In genomic region chr6:118099311-118099802, GRCm38 (mm10) we compare ENCODE assay signal across 8 mouse cellular contexts. TPM values are rescaled to one million over a fixed set of nuclear protein-coding genes. Genes with fewer than 3 reads are reported as not detected.
DNase-seq lines count a peak whose midpoint lies in the region; ATAC-seq lines count a peak whose summit lies in the region.

No protein-coding gene starts in this region.

- H3K9me3 ChIP-seq in forebrain, embryonic 14.5 days (replicated peaks; ENCODE audit: control insufficient read depth, low read length), result no peaks in the 10 kb centered on the region
- H3K9me3 ChIP-seq in forebrain, embryonic 12.5 days, result no peaks in the 10 kb centered on the region

- no peak overlapping the region for H3K4me2 ChIP-seq in forebrain, embryonic 14.5 days (ENCODE audit: low read length)
- no peak overlapping the region for H3K4me2 ChIP-seq in forebrain, embryonic 12.5 days

- no peaks in the 10 kb centered on the region for H3K36me3 ChIP-seq in forebrain, embryonic 14.5 days (ENCODE audit: control insufficient read depth, insufficient read depth, low read length)
- H3K36me3 ChIP-seq in forebrain, embryonic 12.5 days (replicated peaks), result no peaks in the 10 kb centered on the region

- no peak overlapping the region for H3K4me3 ChIP-seq in forebrain, embryonic 14.5 days (ENCODE audit: low read depth, low read length)
- H3K4me3 ChIP-seq in forebrain, embryonic 12.5 days (replicated peaks), result no peak overlapping the region

- no peak overlapping the region for H3K27ac ChIP-seq in forebrain, embryonic 14.5 days (ENCODE audit: low read depth, low read length)
- H3K27ac ChIP-seq in forebrain, embryonic 12.5 days, result no peak overlapping the region

- no peaks in the 10 kb centered on the region for H3K4me1 ChIP-seq in forebrain, embryonic 14.5 days (ENCODE audit: control insufficient read depth, insufficient read depth, low read length)
- no peaks in the 10 kb centered on the region for H3K4me1 ChIP-seq in forebrain, embryonic 12.5 days

- no peak overlapping the region for H3K9ac ChIP-seq in forebrain, embryonic 14.5 days (ENCODE audit: low read length)
- H3K9ac ChIP-seq in forebrain, embryonic 12.5 days, result no peak overlapping the region

- DNase-seq in forebrain, embryonic 14.5 days (ENCODE audit: low spot score), result peak; percentile 32
- peak; percentile 15 for DNase-seq in urinary bladder, postnatal 14 days (ENCODE audit: low spot score)
- DNase-seq in urinary bladder, postnatal 25 days (ENCODE audit: low spot score), result no peak
- no peak for DNase-seq in layer of hippocampus, postnatal 36 days
- no peak for DNase-seq in adrenal gland, adult 8-10 months

- no peaks in the 10 kb centered on the region for H3K27me3 ChIP-seq in forebrain, embryonic 14.5 days (replicated peaks; ENCODE audit: control insufficient read depth, insufficient read depth, low read length)
- no peaks in the 10 kb centered on the region for H3K27me3 ChIP-seq in forebrain, embryonic 12.5 days

- ATAC-seq in forebrain, embryonic 14.5 days, result no peak
- no peak for ATAC-seq in forebrain, embryonic 12.5 days (ENCODE audit: low FRiP score)
- ATAC-seq in inflammation-experienced regulatory T-cells, adult 6 months, result peak; percentile 56
- peak; percentile 89 for ATAC-seq in megakaryocyte progenitor cell, adult 5-6 weeks (replicated peaks; ENCODE audit: poor library complexity)

- WGBS in forebrain, embryonic 14.5 days, result 50% methylated on average over 2 of the region's 2 CpGs
- WGBS in forebrain, embryonic 12.5 days, result 45% methylated on average over 2 of the region's 2 CpGs

RNA-seq across cellular contexts. Expression of gene Csgalnact2, which starts 39.6 kb away (rescaled TPM):
- polyA plus RNA-seq in forebrain, embryonic 14.5 days (2014; fragmentation: Nextera tagmentation; extraction: Ambion mirVana), result 10.7 and 11.3 TPM in 2 replicates
- 8.4 and 8.6 TPM in 2 replicates for polyA plus RNA-seq in forebrain, embryonic 12.5 days (2016; fragmentation: Nextera tagmentation; extraction: Ambion mirVana)
- polyA plus RNA-seq in inflammation-experienced regulatory T-cells, adult 6 months (2017; shearing (Covaris generic)), result 1 to 10 TPM; 7.1 to 8.5 (median 8.1) TPM
- total RNA-seq in megakaryocyte progenitor cell, adult 5-6 weeks (2015), result 173 and 181 TPM in 2 replicates
- 226 and 242 TPM in 2 replicates for total RNA-seq in megakaryocyte progenitor cell, adult 5-6 weeks (2017)
- total RNA-seq in layer of hippocampus, postnatal 36 days (2021), result 10 to 100 TPM; 10.5 to 11.7 TPM
- total RNA-seq in adrenal gland, adult 8-10 months (2022), result 10 to 100 TPM; 18.8 to 26.8 (median 23.1) TPM

Comparison
In these comparisons a context has a peak if more than half of its experiments do, and no peak if none do; other contexts are left out.
1. DNase-seq: peak in forebrain, embryonic 14.5 days (single experiment) and urinary bladder, postnatal 14 days (single experiment); none in urinary bladder, postnatal 25 days (single experiment), layer of hippocampus, postnatal 36 days (0 of 2) and adrenal gland, adult 8-10 months (single experiment).
2. ATAC-seq: peak in inflammation-experienced regulatory T-cells, adult 6 months (single experiment) and megakaryocyte progenitor cell, adult 5-6 weeks (single experiment); none in forebrain, embryonic 14.5 days (single experiment) and forebrain, embryonic 12.5 days (single experiment).
3. RNA of gene Csgalnact2, which starts 39.6 kb away (total RNA-seq): 173 to 242 TPM in megakaryocyte progenitor cell, adult 5-6 weeks; 18.8 to 26.8 TPM in adrenal gland, adult 8-10 months and 10.5 to 11.7 TPM in layer of hippocampus, postnatal 36 days; every median in the first group is over 4 times any median in the second.